Mouse (Mus musculus) embryonic facial prominence, embryonic 11.5 days (tissue): ENCODE measurements around the gene Dennd1c. TPM values are rescaled to one million over a fixed set of nuclear protein-coding genes. Genes with fewer than 3 reads are reported as not detected.

ENCODE experiments used
- ATAC-seq: fragments of 200-750 bp; cut with Nextera tagmentation; replicated peaks from 2 replicates; pipeline ENCODE4 v1.8.0; 2017; ENCODE audit warnings: low read depth; ENCODE audit not compliant: insufficient number of reproducible peaks, low FRiP score, low TSS enrichment
- DNase-seq: peaks from one replicate; pipeline ENCODE4 v3.0.0-alpha.2; 2015; ENCODE audit warnings: low spot score
- H3K27ac ChIP-seq: fragments of 300-500 bp; sonication (generic); replicated peaks from 2 replicates; pipeline ENCODE4 v1.5.1; 2014; ENCODE audit warnings: mild to moderate bottlenecking, low read depth, low read length, control low read depth
- H3K27me3 ChIP-seq: fragments of 300-500 bp; sonication (generic); 2 replicates; pipeline ENCODE4 v1.6.1; 2014; ENCODE audit warnings: mild to moderate bottlenecking, low read length, moderate library complexity, mixed read lengths; ENCODE audit not compliant: control insufficient read depth, insufficient read depth
- H3K36me3 ChIP-seq: fragments of 300-500 bp; sonication (generic); replicated peaks from 2 replicates; pipeline ENCODE4 v1.6.1; 2014; ENCODE audit warnings: low read depth, mild to moderate bottlenecking, low read length, moderate library complexity, mixed read lengths; ENCODE audit not compliant: control insufficient read depth, insufficient read depth
- H3K4me1 ChIP-seq: fragments of 300-500 bp; sonication (generic); 2 replicates; pipeline ENCODE4 v1.6.1; 2014; ENCODE audit warnings: low read length, mixed read lengths; ENCODE audit not compliant: control insufficient read depth, insufficient read depth
- H3K4me2 ChIP-seq: fragments of 300-500 bp; sonication (generic); 2 replicates; pipeline ENCODE4 v1.6.1; 2014; ENCODE audit warnings: low read depth, mild to moderate bottlenecking, control low read depth, low read length, moderate library complexity
- H3K4me3 ChIP-seq: fragments of 300-500 bp; sonication (generic); 2 replicates; pipeline ENCODE4 v1.5.1; 2014; ENCODE audit warnings: low read depth, low read length, control low read depth
- H3K9ac ChIP-seq: fragments of 300-500 bp; sonication (generic); replicated peaks from 2 replicates; pipeline ENCODE4 v1.6.1; 2014; ENCODE audit warnings: mild to moderate bottlenecking, control low read depth, low read length
- H3K9me3 ChIP-seq: fragments of 300-500 bp; sonication (generic); replicated peaks from 2 replicates; pipeline ENCODE4 v1.6.1; 2016; ENCODE audit warnings: mild to moderate bottlenecking, low read length, inconsistent platforms, mixed read lengths; ENCODE audit not compliant: control insufficient read depth
- WGBS: fragments of 180-500 bp; shearing (Covaris S2); extraction: QIAGEN DNeasy Blood & Tissue Kit; methylation state at CpG from one replicate; pipeline ENCODE4 v1.1.7; 2014; 5-methylcytosine and 5-hydroxymethylcytosine counted together
- polyA plus RNA-seq: library from polyadenylated mRNA; unstranded; fragments of >200 nt; fragmentation: Nextera tagmentation; extraction: Ambion mirVana; gene quantifications from 2 replicates; pipeline ENCODE4 v1.2.1, GENCODE M21; 2014

Dennd1c gene
- polyA plus RNA-seq, 1 experiment from 2014 or later = 1.6 TPM

GRCm38 (mm10) chr17:57063031-57063430 lies 15.3 kb downstream of the Dennd1c start:
- H3K4me1 ChIP-seq = peaks cover 3% of the 10 kb centered on the region
- ATAC-seq (no peak), DNase-seq (no peak)
- H3K27ac ChIP-seq = no peak overlapping the region
- peaks cover 24% of the 10 kb centered on the region for H3K27me3 ChIP-seq
- no peaks in the 10 kb centered on the region for H3K9me3 ChIP-seq
- no peak overlapping the region for H3K9ac ChIP-seq
- no peak overlapping the region; the same call in 1 of the 2 replicates for H3K4me2 ChIP-seq
- H3K36me3 ChIP-seq = no peaks in the 10 kb centered on the region
- H3K4me3 ChIP-seq = no peak overlapping the region
- whole genome bisulfite sequencing = 6% methylated on average over 8 of the region's 8 CpGs

DNA sequence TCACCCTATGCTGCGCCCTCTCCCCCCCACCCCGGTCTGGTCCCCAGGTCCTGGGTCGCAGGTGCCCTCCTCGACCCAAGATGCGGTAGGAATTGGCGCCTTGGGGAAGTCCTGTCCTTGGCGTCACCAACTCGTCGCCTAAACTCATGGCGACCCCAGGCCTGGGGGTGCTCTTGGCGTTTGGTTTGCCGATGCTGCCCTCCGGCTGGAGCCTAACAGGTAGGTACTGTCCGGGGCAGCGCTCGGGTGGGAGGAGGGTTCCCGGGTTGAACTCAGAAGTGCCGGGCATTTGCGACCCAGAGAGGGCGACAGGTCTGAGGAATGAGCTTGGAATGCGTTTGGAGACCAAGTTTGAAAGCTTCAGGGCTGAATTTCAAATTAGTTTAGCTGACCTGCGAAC lies 15.8 kb downstream of the Dennd1c start:
- Histone ChIP-seq H3K27ac (no peak overlapping the region), H3K9me3 (no peaks in the 10 kb centered on the region), H3K9ac (no peak overlapping the region), H3K27me3 (peaks cover 24% of the 10 kb centered on the region), H3K4me1 (peaks cover 3% of the 10 kb centered on the region), H3K4me3 (peak overlapping the region; percentile 26), H3K36me3 (no peaks in the 10 kb centered on the region), H3K4me2 (peak overlapping the region; percentile 19)
- ATAC-seq (no peak), DNase-seq (no peak)
- 1% methylated on average over 22 of the region's 22 CpGs for WGBS

DNA sequence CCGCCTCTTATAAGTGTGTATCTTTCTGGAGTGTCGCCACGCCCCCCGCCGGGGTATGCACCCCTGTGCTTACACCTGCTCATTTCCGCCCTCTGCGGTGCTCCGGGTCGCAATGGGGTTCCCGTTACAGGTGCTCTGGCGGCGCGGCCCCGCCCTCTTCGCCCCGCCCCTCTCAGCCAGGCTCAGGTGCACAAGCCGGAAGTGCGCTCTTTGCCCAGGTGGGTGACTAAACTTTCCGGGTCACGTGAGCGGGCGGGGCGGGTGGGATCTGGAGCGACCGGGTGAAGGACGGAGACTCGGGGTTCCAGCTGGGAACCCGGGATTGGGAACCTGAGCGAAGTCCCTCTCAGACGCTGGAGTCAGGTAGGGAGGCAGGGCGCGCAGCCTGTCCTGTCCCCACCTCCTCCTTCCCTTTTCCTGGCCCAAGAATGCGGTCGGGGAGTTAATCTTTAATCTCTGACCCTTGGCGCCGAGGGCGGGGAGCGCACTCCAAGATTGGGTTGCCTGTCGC lies 16.2 kb downstream of the Dennd1c start:
- Histone ChIP-seq H3K27ac (no peak overlapping the region), H3K4me3 (peak overlapping the region; percentile 26), H3K9ac (no peak overlapping the region), H3K9me3 (no peaks in the 10 kb centered on the region), H3K4me2 (peak overlapping the region; percentile 19; the same call in 1 of the 2 replicates), H3K4me1 (peaks cover 3% of the 10 kb centered on the region), H3K36me3 (no peaks in the 10 kb centered on the region), H3K27me3 (peaks cover 24% of the 10 kb centered on the region)
- 2% methylated on average over 39 of the region's 39 CpGs for WGBS
- peak; percentile 23 for DNase-seq
- ATAC-seq = no peak

- Histone ChIP-seq H3K27me3 (peaks cover 24% of the 10 kb centered on the region), H3K27ac (no peak overlapping the region), H3K4me2 (no peak overlapping the region), H3K36me3 (no peaks in the 10 kb centered on the region), H3K9ac (no peak overlapping the region), H3K9me3 (no peaks in the 10 kb centered on the region), H3K4me3 (no peak overlapping the region; the same call in 1 of the 2 replicates), H3K4me1 (peaks cover 3% of the 10 kb centered on the region)
- 38% methylated on average over 10 of the region's 10 CpGs for WGBS
- ATAC-seq (no peak), DNase-seq (no peak)
Measured at GRCm38 (mm10) chr17:57061069-57061468, 17.2 kb downstream of the Dennd1c start.

- Histone ChIP-seq H3K4me3 (peak overlapping the region; percentile 74), H3K9me3 (no peaks in the 10 kb centered on the region), H3K4me1 (peaks cover 3% of the 10 kb centered on the region), H3K4me2 (peak overlapping the region; percentile 51), H3K27me3 (peaks cover 24% of the 10 kb centered on the region), H3K27ac (no peak overlapping the region), H3K36me3 (no peaks in the 10 kb centered on the region), H3K9ac (no peak overlapping the region)
- peak; percentile 95 for DNase-seq
- ATAC-seq = peak; percentile 86
- under 1% methylated on average over 44 of the region's 44 CpGs for WGBS
Measured at GRCm38 (mm10) chr17:57060231-57060801, 18.0 kb downstream of the Dennd1c start.

DNA sequence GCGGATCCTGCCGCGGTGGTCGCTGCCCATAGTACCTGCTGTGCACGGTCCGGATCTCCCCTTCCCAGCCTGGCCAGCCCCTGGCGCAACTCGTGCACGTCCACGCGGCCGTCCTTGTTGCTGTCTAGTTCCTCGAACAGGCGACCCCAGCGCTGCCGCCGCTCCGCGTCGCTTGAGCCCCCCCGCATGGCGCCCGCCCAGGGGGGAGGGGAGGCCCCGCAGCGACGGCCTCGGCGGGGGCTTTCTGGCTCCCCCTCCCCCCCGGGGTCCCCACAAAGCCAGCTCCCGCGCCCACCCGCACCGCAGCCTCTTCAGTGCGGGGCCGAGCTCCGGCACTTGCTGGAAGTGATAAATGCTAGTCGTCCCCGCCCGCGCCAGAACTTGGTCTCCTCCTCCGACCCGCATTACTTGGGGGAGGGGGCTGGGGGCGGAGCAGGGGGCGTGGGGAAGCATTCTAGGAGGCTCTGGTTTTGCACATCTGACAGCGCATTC lies 18.8 kb downstream of the Dennd1c start, which contains the start of gene Slc25a23:
TSS of gene Slc25a23 (minus strand) at position 378 of the 492 bp plus-strand sequence.
- H3K9me3 ChIP-seq = no peaks in the 10 kb centered on the region
- peak within 1 kb of the TSS; percentile 74 for H3K4me3 ChIP-seq
- H3K4me1 ChIP-seq = peaks cover 3% of the 10 kb centered on the region
- ATAC-seq (peak; percentile 61), DNase-seq (peak; percentile 84)
- no peaks in the 10 kb centered on the region; the same call in 1 of the 2 replicates for H3K36me3 ChIP-seq
- 1% methylated on average over 17 of the region's 45 CpGs for WGBS
- no peak within 1 kb of the TSS for H3K27ac ChIP-seq
- H3K4me2 ChIP-seq = peak within 1 kb of the TSS; percentile 51
- H3K27me3 ChIP-seq = peaks cover 24% of the 10 kb centered on the region
- peak within 1 kb of the TSS; percentile 67 for H3K9ac ChIP-seq

- H3K4me2 ChIP-seq = peak within 1 kb of the TSS; percentile 51
- no peak; the same call in 1 of the 2 replicates for ATAC-seq
- peaks cover 3% of the 10 kb centered on the region for H3K4me1 ChIP-seq
- H3K4me3 ChIP-seq = peak within 1 kb of the TSS; percentile 74
- H3K9me3 ChIP-seq = no peaks in the 10 kb centered on the region
- H3K9ac ChIP-seq = peak within 1 kb of the TSS; percentile 67
- no peak for DNase-seq
- H3K36me3 ChIP-seq = no peaks in the 10 kb centered on the region; the same call in 1 of the 2 replicates
- H3K27ac ChIP-seq = no peak within 1 kb of the TSS
- 0% methylated on average over 18 of the region's 22 CpGs for WGBS
- peaks cover 24% of the 10 kb centered on the region for H3K27me3 ChIP-seq
Measured at GRCm38 (mm10) chr17:57058891-57059485, 19.3 kb downstream of the Dennd1c start, which contains the start of gene Crb3. TSS of gene Crb3 (plus strand) at chr17:57059105.

- ATAC-seq = no peak
- DNase-seq = no peak
Measured at GRCm38 (mm10) chr17:57056246-57056645, 22.1 kb downstream of the Dennd1c start.

More at GRCm38 (mm10) chr17:57056246-57056645, 22.1 kb downstream of the Dennd1c start:
- Histone ChIP-seq H3K4me1 (no peaks in the 10 kb centered on the region), H3K4me3 (no peak overlapping the region), H3K27ac (no peak overlapping the region), H3K4me2 (no peak overlapping the region), H3K27me3 (peaks cover 4% of the 10 kb centered on the region), H3K36me3 (no peaks in the 10 kb centered on the region; the same call in none of the 2 replicates), H3K9ac (no peak overlapping the region), H3K9me3 (no peaks in the 10 kb centered on the region)
- 85% methylated on average over 3 of the region's 3 CpGs for WGBS
